Mouse (Mus musculus): ENCODE measurements around the gene Mllt1.

DNA sequence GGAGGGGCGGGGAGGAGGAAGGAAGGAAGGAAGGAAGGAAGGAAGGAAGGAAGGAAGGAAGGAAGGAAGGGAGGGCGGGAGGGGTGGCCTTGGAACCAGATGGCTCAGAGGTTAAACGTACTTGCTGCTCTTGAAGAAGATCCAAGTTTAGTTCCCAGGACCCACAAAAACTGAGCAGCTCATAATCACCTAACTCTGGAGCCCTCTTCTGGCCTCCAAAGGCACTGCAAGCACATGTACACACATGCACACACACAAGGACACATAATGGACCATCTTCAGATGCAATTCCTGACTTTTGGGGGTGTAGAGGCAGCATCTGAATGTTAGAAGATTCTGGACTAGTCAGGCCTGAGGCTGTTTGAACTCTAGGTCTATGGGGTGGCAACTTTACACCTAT lies 47.2 kb downstream of the Mllt1 start:
- TF ChIP-seq EP300 (IDR thresholded peaks at IDR 0.05; ENCODE audit: low read length) (no peak), CTCF (conservative IDR thresholded peaks at IDR 0.05 in 1 of 2, IDR thresholded peaks at IDR 0.05 in 1 of 2; ENCODE audit: low read depth in 2 of 2, low read length in 2 of 2) (peak in 1 of 2 experiments; percentile 26; a peak in 1 of 4 replicates), MAX (IDR thresholded peaks at IDR 0.05; ENCODE audit: low read length) (no peak), USF1 (IDR thresholded peaks at IDR 0.05; ENCODE audit: low read depth, low read length) (no peak), MXI1 (IDR thresholded peaks at IDR 0.05; ENCODE audit: low read depth, low read length) (no peak), POLR2A (IDR thresholded peaks at IDR 0.05; ENCODE audit: low read depth, low read length) (no peak), ETS1 (conservative IDR thresholded peaks at IDR 0.05; ENCODE audit: low read depth, low read length) (no peak), NELFE (IDR thresholded peaks at IDR 0.05; ENCODE audit: low read depth, low read length) (no peak), SIN3A (IDR thresholded peaks at IDR 0.05; ENCODE audit: low read length) (no peak), CHD1 (IDR thresholded peaks at IDR 0.05; ENCODE audit: low read depth, low read length) (no peak), RCOR1 (conservative IDR thresholded peaks at IDR 0.05; ENCODE audit: low read depth, low read length) (no peak), MAFK (IDR thresholded peaks at IDR 0.05; ENCODE audit: insufficient replicate concordance, low read length) (no peak), MAZ (IDR thresholded peaks at IDR 0.05; ENCODE audit: low read depth, low read length) (no peak)
